Mouse (Mus musculus) CD4-positive, CD25-positive, alpha-beta regulatory T cell (primary cell): ENCODE measurements around the gene Olfm4. TPM values are rescaled to one million over a fixed set of nuclear protein-coding genes. Genes with fewer than 3 reads are reported as not detected.

Source experiments
- polyA plus RNA-seq: library from polyadenylated mRNA; unstranded; fragments of 100-300 nt; shearing (Covaris generic); gene quantifications from one replicate; pipeline ENCODE4 v1.2.1, GENCODE M21; 2017

Gene Olfm4
- not detected for polyA plus RNA-seq

GRCm38 (mm10) chr14:79983781-79984180 is at the start of gene Olfm4:
Olfm4 (plus strand) TSS chr14:79984081.

Other genes starting within 250 kb of the Olfm4 start
- gene Pcdh8, start 212.8 kb upstream of the Olfm4 start, polyA plus RNA-seq, result 0.06 TPM